Mouse (Mus musculus) C2C12 (cell line): Measurements from ENCODE around the gene Samm50.

ENCODE experiments used
- CEBPB ChIP-seq: IDR thresholded peaks from one replicate; pipeline ENCODE4 v1.6.1; 2011; ENCODE audit warnings: low read depth, mild to moderate bottlenecking, control low read depth, moderate library complexity
- CTCF ChIP-seq: IDR thresholded peaks from one replicate; pipeline ENCODE4 v1.5.1; 2011; ENCODE audit not compliant: control insufficient read depth, insufficient read depth, insufficient read length
- FOSL1 ChIP-seq: IDR thresholded peaks from one replicate; pipeline ENCODE4 v1.8.0; 2011; ENCODE audit warnings: mild to moderate bottlenecking, low read length; ENCODE audit not compliant: poor library complexity, insufficient read depth, severe bottlenecking

DNA sequence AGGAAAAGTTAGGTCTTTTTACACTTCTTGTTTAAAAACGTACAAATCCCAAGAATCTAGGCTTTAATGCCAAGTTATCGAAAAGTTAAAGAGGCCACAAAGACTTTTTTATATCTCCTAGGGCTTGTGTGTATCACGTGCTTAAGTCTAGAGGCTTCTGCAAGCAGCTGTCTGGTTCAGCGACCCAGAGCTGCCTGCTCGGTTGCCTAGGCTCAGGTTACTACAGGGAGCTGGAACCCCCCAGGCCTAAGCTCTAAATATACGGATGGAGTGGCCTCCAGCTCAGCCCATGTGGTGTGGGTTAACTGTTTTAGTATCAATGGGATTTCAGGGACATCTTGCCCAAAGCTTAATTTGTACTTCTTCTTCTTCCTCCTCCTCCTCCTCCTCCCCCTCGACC lies 49.5 kb downstream of the Samm50 start:
- TF ChIP-seq CTCF (no peak), CEBPB (no peak), FOSL1 (no peak)
